Mouse (Mus musculus) kidney, postnatal 10 days (tissue): ENCODE results near the gene Rslcan18.
"Not testable (repeated sequence)": the region's sequence is repeated elsewhere in the genome, so short reads cannot be mapped to it uniquely, and the experiment has no call there.

Experiments
- DNase-seq: peaks from one replicate; pipeline ENCODE4 v3.0.0; 2021; ENCODE audit warnings: mixed read lengths

The Rslcan18 gene

DNA sequence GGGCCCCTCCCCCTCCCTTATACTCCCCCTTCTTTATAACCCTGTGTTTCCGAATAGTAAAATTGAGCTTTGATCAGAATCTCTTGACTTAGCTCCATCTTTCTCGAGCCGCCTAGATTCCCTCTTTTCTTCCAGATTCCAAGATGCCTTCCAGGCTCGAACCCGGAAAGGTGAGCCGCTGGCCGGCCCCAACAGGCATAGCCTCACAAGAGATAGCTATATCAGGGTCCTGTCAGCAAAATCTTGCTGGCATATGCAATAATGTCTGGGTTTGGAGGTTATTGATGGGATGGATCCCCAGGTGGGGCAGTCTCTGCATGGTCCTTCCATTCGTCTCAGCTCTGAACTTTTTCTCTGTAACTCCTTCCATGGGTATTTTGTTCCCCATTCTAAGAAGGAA lies at the start of gene Rslcan18:
Gene Rslcan18 (minus strand): TSS at position 101 of the 400 bp plus-strand sequence.
- not testable (repeated sequence) for DNase-seq

DNA sequence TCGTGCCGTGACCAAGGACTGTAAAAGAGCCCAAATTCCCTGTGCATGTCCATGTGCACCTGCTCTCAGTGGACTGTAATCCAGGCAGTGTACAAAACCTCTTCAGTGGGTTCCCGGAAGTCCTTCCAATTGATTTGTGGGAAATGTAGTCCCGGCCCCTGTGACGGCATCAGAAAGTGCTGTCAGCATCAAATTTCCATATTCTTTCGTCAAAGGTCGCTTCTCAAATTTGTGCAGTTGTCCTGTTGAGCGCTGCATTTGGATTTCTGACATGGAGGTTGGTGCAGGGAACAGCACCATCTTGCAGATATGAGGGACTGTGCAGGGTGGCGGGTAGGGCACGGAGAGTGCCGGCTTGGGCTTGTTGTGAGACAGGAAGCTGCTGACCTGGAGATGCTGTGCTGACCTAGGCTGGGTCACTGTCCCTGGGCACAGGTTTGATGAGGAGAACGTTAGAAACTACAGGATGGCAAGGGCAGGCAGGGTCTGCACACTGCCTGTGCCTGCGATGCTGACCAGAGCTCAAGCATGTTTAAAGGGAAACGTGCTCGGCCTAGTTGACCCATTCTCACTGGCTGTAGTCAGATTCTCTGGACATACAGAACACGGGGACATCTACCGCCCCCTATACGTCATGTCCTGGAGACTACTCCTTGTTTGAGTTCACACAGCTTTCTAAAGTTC lies 12.1 kb upstream of the Rslcan18 start:
- DNase-seq: peak; percentile 86

DNA sequence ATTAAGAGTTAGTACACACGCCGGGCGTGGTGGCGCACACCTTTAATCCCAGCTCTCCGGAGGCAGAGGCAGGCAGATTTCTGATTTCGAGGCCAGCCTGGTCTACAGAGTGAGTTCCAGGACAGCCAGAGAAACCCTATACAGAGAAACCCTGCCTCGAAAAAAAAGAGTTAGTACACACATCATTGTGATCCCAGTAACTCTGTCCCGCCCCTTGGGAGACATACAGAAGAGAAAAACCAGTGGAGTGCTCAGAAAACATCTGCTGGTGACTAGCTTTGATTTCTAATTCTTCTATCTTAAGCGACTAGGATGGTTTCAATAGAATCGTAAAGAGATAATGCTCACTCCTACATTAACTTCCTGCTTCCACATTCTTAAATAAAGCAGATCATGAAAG lies 11.4 kb upstream of the Rslcan18 start:
- DNase-seq: not testable (repeated sequence)

DNA sequence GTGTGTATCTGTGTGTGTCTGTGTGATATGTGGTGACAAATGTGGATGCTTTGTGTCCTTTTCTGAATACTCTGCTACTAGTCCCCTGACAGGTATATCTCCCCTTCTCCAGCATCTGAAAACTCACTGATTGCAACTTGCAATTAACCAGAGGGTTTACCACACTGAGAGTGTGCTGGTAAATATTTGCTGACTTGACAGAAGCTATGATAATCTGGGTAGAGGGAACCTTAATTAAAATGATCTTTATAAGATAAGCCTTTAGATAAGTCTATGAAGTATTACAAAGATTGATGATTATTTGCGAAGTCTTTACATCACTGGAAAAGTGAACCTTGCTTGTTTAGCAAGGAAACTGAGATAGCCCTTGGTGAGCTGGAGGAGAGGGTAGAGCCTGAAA lies 8.4 kb upstream of the Rslcan18 start:
- no peak for DNase-seq

DNA sequence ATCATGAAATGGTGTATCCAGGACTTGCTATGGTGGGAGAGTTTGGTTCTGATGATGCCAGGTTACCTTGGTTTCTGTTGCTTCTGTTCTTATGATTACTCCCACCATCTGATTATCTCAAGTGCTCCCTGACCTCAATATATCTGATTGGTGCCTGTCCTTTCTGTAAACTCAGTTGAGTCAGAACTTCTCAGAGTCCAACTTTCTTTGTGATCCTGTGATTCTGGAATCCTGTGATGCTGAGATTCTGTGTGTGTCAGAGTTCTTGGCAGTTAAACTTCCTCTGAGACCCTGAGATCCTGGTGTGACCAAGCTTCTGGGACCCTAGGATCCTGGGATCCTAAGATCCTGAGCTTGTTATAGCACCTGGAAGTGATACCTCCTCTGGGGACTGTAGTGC lies 5.3 kb upstream of the Rslcan18 start, which contains the start of gene Zfp759:
Gene Zfp759 (plus strand): TSS at position 301 of the 400 bp plus-strand sequence.
- DNase-seq: not testable (repeated sequence)

DNA sequence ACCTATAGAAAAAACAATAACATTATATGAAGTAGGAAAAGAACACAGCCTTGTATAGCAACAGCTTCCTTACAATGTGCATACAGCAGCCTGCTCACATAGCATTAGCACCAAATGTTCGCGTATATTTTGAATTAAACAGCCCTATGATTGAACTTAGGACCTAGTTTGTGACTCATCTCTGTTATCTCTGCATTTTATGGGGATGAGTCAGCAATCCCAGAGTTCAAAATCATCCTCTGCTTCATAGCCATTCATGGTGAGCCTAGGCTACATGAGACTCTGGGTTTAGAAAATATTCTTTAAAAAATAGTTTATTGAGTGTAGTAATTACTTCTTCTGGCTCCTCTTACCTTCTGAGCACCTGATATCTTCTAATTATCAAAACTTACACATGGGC lies 2.8 kb downstream of the Rslcan18 start:
- no peak for DNase-seq

DNA sequence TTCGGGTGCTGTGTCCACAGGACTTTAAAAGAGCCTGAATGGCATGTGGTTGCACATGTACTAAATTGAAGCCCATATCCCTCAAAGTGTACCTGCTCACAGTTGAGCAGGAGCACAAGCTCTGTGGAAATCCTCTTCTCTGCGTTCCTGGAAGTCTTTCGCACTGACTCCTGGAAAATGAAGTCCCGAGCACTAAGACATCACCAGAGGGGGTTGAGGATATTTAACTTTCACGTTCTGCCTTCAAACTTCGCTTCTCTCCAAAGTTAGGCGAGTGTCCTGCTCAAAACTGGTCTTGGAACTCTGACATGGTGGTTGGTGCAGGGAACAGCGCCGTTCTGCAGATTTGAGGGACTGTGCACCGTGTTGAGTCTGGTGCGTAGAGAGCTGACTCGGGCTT lies 4.0 kb downstream of the Rslcan18 start:
- DNase-seq: peak; percentile 21

DNA sequence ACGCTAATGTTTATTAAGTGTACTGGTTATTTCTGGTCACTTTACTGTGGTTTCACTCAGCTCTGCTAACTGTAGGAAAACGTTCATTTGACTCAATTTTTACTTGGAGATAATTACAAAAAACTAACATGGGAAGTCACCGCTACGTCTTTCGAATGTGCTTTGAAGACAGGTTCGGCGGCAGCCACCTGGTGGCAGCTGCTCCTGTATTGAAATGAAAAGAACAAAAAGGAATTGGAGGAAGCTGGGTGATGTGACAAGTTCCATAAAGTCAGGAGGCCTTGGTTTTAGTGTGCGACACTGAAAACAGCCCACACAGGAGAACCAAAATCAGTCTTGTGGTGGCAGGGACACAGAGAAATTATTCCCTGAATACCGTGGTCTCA lies 7.2 kb downstream of the Rslcan18 start:
- no peak for DNase-seq

DNA sequence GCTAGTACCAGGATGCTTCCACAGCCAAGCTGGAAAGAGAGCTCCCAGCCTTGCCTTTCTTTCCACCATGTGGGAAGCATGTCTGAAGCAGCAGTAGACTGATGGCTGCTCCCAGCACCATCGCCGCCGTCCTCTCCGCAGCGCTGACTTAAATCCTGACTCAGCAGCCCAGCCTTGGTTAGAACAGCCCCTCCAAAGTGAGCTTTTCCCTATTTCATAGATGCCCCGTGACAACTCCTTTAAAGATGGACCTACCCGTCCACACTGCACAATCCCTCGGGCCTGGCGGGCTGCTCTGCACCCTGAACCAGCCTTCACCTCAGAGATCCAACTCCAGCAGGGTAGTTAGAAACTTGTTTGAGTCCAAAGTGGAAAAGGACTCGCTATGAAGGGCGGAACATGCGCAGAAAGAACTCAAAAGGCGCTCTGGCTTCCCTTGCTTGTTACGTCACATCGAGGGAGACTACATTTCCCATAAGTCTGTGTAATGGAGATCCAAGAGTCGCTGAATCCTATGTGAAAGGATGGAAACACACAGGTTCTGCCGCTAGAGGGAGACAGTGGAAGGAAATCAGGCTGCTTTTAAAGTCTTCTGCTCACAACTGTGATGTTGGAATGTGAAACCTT lies 7.8 kb downstream of the Rslcan18 start, which contains the start of gene Gm28557:
Gene Gm28557 (minus strand): TSS at position 411 of the 627 bp plus-strand sequence.
- DNase-seq: peak; percentile 95

DNA sequence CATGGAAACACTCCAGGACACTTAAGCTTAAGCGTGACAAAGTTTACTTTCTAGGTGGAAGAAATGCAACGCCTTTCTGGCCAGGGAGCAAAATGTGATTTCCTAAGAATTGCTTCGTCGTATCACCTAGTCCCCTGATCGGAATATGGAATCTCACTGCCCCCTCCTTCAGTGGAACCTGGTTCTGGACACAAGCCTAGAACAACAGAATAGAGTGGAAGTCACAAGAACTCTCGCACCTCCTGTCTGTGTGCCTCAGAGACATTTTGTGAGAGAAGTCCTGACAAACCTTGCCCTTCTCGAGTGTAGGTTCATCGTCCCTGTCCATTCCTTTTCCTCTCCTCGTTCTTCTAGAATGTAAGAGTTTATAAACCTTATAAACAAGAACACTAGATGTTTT lies 8.4 kb downstream of the Rslcan18 start:
- DNase-seq: no peak

DNA sequence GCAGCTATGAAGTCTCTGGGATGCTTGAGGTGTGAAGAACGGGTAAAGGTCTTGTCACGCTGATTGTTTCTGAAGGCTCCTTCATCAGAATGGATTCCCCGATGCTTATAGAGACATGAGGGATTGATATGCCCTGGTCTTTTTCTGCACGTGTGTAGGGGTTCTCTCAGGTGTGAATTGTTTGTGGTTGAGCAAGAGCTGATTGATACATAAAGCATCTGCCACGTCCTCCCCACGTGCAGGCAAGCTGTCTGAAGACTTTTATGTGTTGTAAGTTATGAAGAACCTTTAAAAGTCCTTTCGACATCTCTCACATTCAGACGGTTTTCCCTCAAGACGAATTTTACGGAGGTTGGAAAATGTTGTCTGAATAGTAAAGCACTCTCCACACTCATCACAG lies 18.2 kb downstream of the Rslcan18 start, which contains the start of gene Zfp708:
Gene Zfp708 (minus strand): TSS at position 101 of the 400 bp plus-strand sequence.
- no peak for DNase-seq

DNA sequence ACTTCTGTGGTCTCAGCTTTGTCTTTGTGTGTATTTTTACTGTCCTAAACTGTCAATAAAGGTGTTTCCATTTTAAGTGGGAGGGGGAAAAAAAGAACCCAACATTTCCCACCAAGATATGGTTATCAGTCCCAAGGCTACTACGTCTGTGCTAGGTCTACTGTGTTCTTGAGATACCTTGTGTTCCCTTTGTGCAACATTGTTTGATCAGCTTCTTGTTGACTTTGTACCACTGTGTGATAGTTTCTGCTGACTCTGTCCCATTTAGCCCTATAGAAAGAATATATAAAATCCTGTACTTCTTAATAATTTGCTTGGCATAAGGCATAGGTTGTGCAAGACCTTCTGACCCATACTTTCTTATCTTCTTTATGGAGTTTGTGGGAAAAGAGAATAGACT lies 25.9 kb downstream of the Rslcan18 start:
- no peak for DNase-seq

DNA sequence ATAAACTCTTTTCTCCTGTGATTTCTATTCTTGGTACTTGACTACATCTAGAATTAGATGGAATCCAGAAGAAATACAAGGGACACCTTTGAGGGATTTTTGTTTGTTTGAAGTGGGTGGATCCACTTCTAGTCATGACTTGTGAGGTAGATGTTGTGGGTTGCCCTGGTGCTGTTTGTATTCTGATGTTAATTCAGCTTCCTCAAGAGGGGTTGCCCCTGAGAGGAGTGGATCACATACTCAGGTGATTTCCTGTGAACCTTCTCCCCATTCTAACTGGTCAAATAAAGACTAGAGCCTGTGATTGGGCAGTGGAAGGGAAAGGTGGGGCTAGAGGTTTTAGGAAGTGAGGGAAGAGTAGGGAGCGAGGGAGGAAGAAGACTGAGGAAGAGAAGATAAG lies 34.1 kb downstream of the Rslcan18 start:
- DNase-seq: no peak

DNA sequence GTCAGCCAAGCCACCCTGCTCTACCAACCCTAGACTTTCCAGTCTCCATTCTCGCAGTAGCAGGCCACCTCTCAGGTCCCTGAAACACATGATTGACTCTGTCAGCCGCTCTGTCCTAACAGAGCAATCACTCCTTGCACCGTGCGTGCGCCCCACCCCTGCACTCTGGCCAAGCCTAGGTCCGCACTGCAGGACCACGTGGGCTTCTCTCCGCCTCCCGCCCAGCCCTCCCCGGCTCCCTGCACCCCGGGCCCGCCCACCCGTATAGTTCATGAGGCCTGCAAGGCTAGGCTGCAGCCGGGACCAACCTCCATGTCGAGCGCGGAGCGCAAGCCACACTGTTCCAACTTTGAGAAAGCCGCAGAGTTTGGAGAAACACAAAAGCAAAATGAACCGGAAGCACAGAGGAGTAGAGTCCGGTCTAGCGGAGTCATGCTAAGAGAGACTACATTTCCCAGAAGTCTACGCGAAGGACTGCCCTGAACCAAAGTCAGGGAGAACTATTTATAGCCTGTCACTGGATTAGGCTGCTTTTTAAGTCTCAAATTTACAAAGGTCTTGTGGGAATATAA lies 34.8 kb downstream of the Rslcan18 start:
- DNase-seq: peak; percentile 86

DNA sequence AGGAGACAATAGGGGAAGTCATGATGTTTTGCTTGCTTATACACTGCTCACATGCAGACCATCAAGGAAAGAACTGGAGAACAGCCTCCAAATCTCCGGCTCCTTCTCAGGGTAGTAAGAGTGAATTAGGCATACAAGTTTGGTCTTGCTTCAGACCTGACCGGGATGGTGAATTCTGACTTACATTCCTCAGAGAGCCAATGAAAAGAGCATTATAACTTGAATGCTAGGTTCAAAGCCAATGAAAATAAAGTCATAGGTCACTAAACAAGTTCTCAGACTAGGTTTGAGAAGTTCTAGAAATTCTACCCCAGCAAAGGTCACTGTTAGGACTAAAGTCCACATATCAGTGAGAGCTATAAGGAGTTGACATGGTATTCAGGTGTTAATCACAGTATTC lies 38.8 kb downstream of the Rslcan18 start:
- no peak for DNase-seq

DNA sequence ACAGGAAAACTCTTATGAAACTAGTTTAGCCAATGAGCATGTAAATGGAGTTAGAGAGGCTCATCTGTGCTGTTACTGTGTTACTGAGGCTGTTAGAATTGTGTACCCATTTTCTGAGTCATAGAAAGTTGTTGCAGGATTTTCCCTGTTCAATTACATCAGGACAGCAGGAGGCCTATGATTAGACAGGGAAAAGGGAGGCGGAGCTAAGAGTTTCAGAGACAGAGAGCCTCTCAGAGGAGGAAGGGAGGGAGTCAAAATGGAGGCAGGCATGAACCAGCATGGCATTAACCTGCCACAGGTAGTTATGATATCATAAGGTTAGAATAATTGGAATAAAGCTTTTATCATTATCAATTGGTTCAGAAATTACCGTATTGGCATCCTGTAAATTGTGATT lies 43.3 kb downstream of the Rslcan18 start:
- no peak for DNase-seq

DNA sequence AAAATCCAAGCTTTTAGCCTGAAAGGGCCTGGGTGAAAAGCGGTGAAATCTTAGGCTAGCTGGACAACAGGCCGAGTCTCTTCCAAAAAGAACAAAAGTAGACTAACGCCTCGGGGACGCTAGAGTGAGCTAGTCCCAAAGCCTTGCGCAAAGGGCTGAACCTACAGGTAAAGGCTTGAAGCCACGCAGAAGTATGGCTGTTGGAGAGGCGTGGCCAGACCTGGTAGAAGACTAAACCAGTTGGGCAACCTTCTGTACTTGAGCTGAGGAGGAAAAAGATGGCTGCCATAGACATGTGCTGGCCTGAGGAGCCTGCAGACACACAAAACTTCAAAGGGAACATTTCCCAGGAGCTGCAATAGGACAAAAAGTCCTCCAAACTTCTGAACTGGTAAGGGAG lies 50.7 kb downstream of the Rslcan18 start:
- no peak for DNase-seq

DNA sequence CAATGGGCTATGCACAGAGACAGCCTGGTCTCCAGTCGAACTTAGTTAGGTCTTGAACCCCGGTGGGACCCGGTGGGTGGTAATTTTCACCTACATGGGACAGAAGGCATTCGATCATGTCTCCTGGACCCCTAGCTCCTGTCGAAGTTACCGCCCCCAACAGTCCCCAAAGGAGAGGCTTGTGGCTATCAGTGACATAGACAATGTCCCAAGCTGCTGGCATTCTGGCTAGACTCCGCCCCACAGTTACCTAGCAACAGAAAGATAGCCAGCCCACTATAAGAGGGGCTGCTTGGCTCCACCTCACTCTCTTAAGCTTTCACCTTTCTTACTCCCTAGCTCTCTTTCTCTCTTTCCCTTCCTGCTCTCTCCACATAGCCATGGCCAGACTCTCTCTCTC lies 53.6 kb downstream of the Rslcan18 start:
- no peak for DNase-seq

DNA sequence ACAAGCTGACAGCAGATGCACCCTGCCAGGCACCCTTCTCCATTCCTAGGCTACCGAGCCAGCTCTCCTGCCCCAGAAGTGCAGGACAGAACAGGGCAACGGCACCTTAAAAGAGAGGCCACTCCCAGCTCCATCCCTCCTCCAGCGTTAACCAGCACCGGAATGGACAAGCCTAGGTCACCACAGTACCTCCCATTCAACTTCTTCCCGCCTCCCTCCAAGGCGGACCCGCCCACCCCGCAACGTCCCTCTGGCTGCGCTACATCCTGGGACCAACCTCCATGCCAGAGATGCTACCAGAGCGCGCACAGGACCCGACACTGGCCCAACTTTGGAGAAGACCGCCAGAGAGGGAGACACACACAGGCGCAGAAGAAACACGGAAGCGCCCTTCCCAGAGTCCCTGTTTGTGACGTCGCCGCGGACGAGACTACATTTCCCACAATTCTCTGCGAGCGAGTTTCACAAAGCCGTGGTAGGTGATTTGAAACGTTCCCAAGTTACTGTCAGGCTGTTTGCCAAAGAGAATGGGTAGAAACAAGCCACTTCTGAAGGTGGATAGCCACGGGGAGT lies 55.2 kb downstream of the Rslcan18 start, which contains the start of gene Zfp712:
Gene Zfp712 (minus strand): TSS at position 385 of the 573 bp plus-strand sequence.
- DNase-seq: peak; percentile 94

DNA sequence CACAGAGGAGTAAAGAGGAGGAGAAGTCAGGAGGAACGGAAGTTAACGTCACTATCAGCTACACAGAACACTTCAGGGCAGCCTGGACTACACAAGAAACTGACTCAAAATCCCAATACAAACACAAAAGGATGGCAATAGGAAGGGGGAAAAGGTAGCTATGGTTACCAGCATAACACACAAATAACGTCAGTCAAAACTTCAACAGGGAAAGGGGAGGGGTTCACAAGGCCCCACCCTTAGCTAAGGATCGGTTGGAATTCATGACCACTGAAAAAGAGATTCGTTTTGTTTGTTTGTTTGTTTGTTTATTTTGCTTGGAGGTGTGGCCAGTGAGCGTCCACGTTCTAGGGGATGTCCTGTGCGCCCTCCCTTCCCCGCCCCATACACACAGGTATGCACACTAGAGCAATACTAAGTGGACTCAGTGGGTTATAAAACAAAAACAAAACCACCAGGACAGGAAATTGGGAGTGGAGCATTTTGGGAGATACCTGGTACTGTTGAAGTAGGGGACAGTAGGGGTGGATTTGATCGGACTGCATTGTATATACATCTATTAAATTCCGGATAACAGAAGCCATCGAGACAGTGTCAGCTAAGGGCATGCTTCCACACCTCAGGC lies 55.8 kb downstream of the Rslcan18 start:
- DNase-seq: peak; percentile 10
